Mouse (Mus musculus): ENCODE results near the gene Id1. TPM values are rescaled to one million over a fixed set of nuclear protein-coding genes. Genes with fewer than 3 reads are reported as not detected.

The Id1 gene
- total RNA-seq, 1 experiment, result 122 TPM

DNA sequence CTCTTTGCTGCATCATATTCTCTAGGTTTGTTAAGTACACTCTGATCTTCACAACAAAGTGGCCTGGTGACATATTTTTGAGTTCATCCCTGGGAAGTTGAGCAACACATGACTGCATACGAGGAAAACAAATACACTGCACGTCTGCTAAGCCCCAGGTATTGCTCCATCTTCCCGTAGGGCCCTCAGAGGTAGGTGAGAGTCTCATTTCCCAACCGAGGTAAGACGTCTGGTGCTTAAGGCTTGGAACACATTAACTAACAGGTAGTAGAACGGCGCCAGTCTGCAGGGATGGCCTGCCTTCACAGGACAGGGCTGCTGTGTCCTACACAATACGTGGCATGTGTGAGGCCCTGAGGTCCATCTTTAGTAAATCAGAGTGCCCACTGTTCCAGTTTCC lies 48.6 kb downstream of the Id1 start:
- no peaks in the 10 kb centered on the region; the same call in 1 of the 2 replicates for H3K36me3 ChIP-seq (ENCODE audit: control insufficient read depth, insufficient read depth, low read length, poor library complexity, severe bottlenecking)
- no peak overlapping the region for H3K27ac ChIP-seq (ENCODE audit: insufficient read depth, low read depth, low read length, poor library complexity, severe bottlenecking)
- in situ Hi-C loops (cut with MboI; ENCODE audit: low sequenced_read_pairs in 2 of 2, unreplicated experiment in 2 of 2), result no loop called here
- TF ChIP-seq MAFK (IDR thresholded peaks at IDR 0.05; ENCODE audit: insufficient read depth, low read depth, low read length) (no peak), ZNF384 (IDR thresholded peaks at IDR 0.05; ENCODE audit: low read depth, low read length) (no peak), CHD2 (IDR thresholded peaks at IDR 0.05; ENCODE audit: low read depth, low read length) (no peak), ZC3H11A (IDR thresholded peaks at IDR 0.05; ENCODE audit: borderline replicate concordance, low read depth, low read length) (no peak), HCFC1 (IDR thresholded peaks at IDR 0.05; ENCODE audit: borderline replicate concordance, insufficient read depth, low read length) (no peak)
- no peak overlapping the region for H3K9ac ChIP-seq (ENCODE audit: insufficient read depth, low read depth, low read length, poor library complexity, severe bottlenecking)
- H3K4me3 ChIP-seq (ENCODE audit: insufficient read depth in 1 of 2, low read depth in 1 of 2, low read length in 2 of 2, poor library complexity in 1 of 2, severe bottlenecking in 1 of 2), result no peak overlapping the region
- H3K9me3 ChIP-seq (ENCODE audit: control insufficient read depth, insufficient read depth, low read depth, low read length), result no peaks in the 10 kb centered on the region; the same call in 1 of the 2 replicates
- peaks cover 0 to 7% of the 10 kb centered on the region in 2 experiments; a peak in 2 of 4 replicates for H3K4me1 ChIP-seq (ENCODE audit: control insufficient read depth in 2 of 2, insufficient read depth in 2 of 2, low read length in 2 of 2, poor library complexity in 1 of 2)
- no peak for DNase-seq (ENCODE audit: low read depth, low spot score)

GRCm38 (mm10) chr2:152785446-152786350 lies 49.6 kb downstream of the Id1 start:
- Histone ChIP-seq H3K9ac (ENCODE audit: insufficient read depth, low read depth, low read length, poor library complexity, severe bottlenecking) (no peak overlapping the region), H3K36me3 (ENCODE audit: control insufficient read depth, insufficient read depth, low read length, poor library complexity, severe bottlenecking) (no peaks in the 10 kb centered on the region; the same call in 1 of the 2 replicates), H3K4me3 (ENCODE audit: insufficient read depth in 1 of 2, low read depth in 1 of 2, low read length in 2 of 2, poor library complexity in 1 of 2, severe bottlenecking in 1 of 2) (no peak overlapping the region), H3K9me3 (ENCODE audit: control insufficient read depth, insufficient read depth, low read depth, low read length) (no peaks in the 10 kb centered on the region; the same call in 1 of the 2 replicates), H3K27ac (ENCODE audit: insufficient read depth, low read depth, low read length, poor library complexity, severe bottlenecking) (no peak overlapping the region), H3K4me1 (ENCODE audit: control insufficient read depth in 2 of 2, insufficient read depth in 2 of 2, low read length in 2 of 2, poor library complexity in 1 of 2) (peaks cover 0 to 5% of the 10 kb centered on the region in 2 experiments; a peak in 1 of 4 replicates)
- TF ChIP-seq ZNF384 (IDR thresholded peaks at IDR 0.05; ENCODE audit: low read depth, low read length) (no peak), CHD2 (IDR thresholded peaks at IDR 0.05; ENCODE audit: low read depth, low read length) (no peak), ZC3H11A (IDR thresholded peaks at IDR 0.05; ENCODE audit: borderline replicate concordance, low read depth, low read length) (no peak), HCFC1 (IDR thresholded peaks at IDR 0.05; ENCODE audit: borderline replicate concordance, insufficient read depth, low read length) (no peak), MAFK (IDR thresholded peaks at IDR 0.05; ENCODE audit: insufficient read depth, low read depth, low read length) (no peak)
- DNase-seq (ENCODE audit: low read depth, low spot score), result no peak
- in situ Hi-C loops (cut with MboI; ENCODE audit: low sequenced_read_pairs in 2 of 2, unreplicated experiment in 2 of 2), result no loop called here

Other genes starting within 250 kb of the Id1 start
- gene Defb22, start 246.1 kb upstream of the Id1 start, total RNA-seq (2012; rRNA removed), result not detected in 2 replicates
- not detected in 2 replicates for gene Defb26, start 224.6 kb upstream of the Id1 start, total RNA-seq (2012; rRNA removed)
- gene Defb28, start 218.0 kb upstream of the Id1 start, total RNA-seq (2012; rRNA removed), result not detected in 2 replicates
- not detected in 2 replicates for gene Defb29, start 196.2 kb upstream of the Id1 start, total RNA-seq (2012; rRNA removed)
- not detected in 2 replicates for gene Gm17416, start 166.9 kb upstream of the Id1 start, total RNA-seq (2012; rRNA removed)
- gene Defb21, start 163.5 kb upstream of the Id1 start, total RNA-seq (2012; rRNA removed), result not detected in 2 replicates
- not detected in 2 replicates for gene Defb19, start 155.9 kb upstream of the Id1 start, total RNA-seq (2012; rRNA removed)
- not detected in 2 replicates for gene Defb45, start 136.9 kb upstream of the Id1 start, total RNA-seq (2012; rRNA removed)
- 0.63 TPM in 1 of 2 replicates, not detected in the other for gene Defb36, start 131.9 kb upstream of the Id1 start, total RNA-seq (2012; rRNA removed)
- gene Defb25, start 113.2 kb upstream of the Id1 start, total RNA-seq (2012; rRNA removed), result 3.9 and 5.7 TPM in 2 replicates
- 0.16 and 0.18 TPM in 2 replicates for gene Rem1, start 109.3 kb upstream of the Id1 start, total RNA-seq (2012; rRNA removed)
- gene H13, start 66.8 kb upstream of the Id1 start, total RNA-seq (2012; rRNA removed), result 55.0 and 91.6 TPM in 2 replicates
- 39.3 and 87.4 TPM in 2 replicates for gene Mcts2, start 49.2 kb upstream of the Id1 start, total RNA-seq (2012; rRNA removed)
- gene Cox4i2, start 17.9 kb downstream of the Id1 start, total RNA-seq (2012; rRNA removed), result 1.7 and 2.3 TPM in 2 replicates
- 24.9 and 34.9 TPM in 2 replicates for gene Bcl2l1, start 95.5 kb downstream of the Id1 start, total RNA-seq (2012; rRNA removed)
- 63.2 and 77.8 TPM in 2 replicates for gene Tpx2, start 111.7 kb downstream of the Id1 start, total RNA-seq (2012; rRNA removed)
- 0.16 and 0.22 TPM in 2 replicates for gene Mylk2, start 175.1 kb downstream of the Id1 start, total RNA-seq (2012; rRNA removed)
- gene Foxs1, start 197.0 kb downstream of the Id1 start, total RNA-seq (2012; rRNA removed), result 0.36 TPM in 1 of 2 replicates, not detected in the other
- 0.31 and 0.48 TPM in 2 replicates for gene Dusp15, start 215.4 kb downstream of the Id1 start, total RNA-seq (2012; rRNA removed)
- gene Ttll9, start 226.2 kb downstream of the Id1 start, total RNA-seq (2012; rRNA removed), result 1.2 and 2.1 TPM in 2 replicates